Mouse (Mus musculus): ENCODE measurements at regions not wholly inside any gene's neighbourhood (a gene's known extent, or its start where the extent isn't known, plus 50 kb on each side); places are given as distances from the start of the nearest gene placed in this dataset.

- no peak for ATAC-seq (ENCODE audit: low FRiP score, low read depth)
- Histone ChIP-seq H3K9ac (no peak overlapping the region), H3K9me3 (no peaks in the 10 kb centered on the region), H3K36me3 (no peaks in the 10 kb centered on the region), H3K4me1 (replicated peaks) (no peaks in the 10 kb centered on the region), H3K4me2 (no peak overlapping the region), H3K27ac (replicated peaks) (no peak overlapping the region), H3K4me3 (no peak overlapping the region), H3K27me3 (0 out of 2 replicates have a peak, but pooled peaks cover 2% of the 10 kb centered on the region)
- 95% methylated on average over 1 of the region's 1 CpGs for WGBS
These were observed 52.0 kb downstream of the Gm11983 start for GRCm38 (mm10) chr11:6785471-6785870.

GRCm38 (mm10) chr11:6782826-6783225, 54.6 kb downstream of the Gm11983 start:
- H3K36me3 ChIP-seq, result no peaks in the 10 kb centered on the region
- H3K27me3 ChIP-seq, result 0 out of 2 replicates have a peak, but pooled peaks cover 2% of the 10 kb centered on the region
- H3K4me2 ChIP-seq, result no peak overlapping the region
- no peak overlapping the region for H3K9ac ChIP-seq
- H3K4me1 ChIP-seq (replicated peaks), result no peaks in the 10 kb centered on the region
- H3K4me3 ChIP-seq, result no peak overlapping the region
- ATAC-seq (ENCODE audit: low FRiP score, low read depth), result no peak
- no peaks in the 10 kb centered on the region for H3K9me3 ChIP-seq
- 89% methylated on average over 14 of the region's 14 CpGs for WGBS
- H3K27ac ChIP-seq (replicated peaks), result no peak overlapping the region

- 0 out of 2 replicates have a peak, but pooled peaks cover 2% of the 10 kb centered on the region for H3K27me3 ChIP-seq
- no peaks in the 10 kb centered on the region for H3K36me3 ChIP-seq
- no peak overlapping the region for H3K4me2 ChIP-seq
- H3K4me1 ChIP-seq (replicated peaks), result no peaks in the 10 kb centered on the region
- 79% methylated on average over 5 of the region's 5 CpGs for WGBS
- no peaks in the 10 kb centered on the region for H3K9me3 ChIP-seq
- no peak overlapping the region for H3K9ac ChIP-seq
- no peak overlapping the region for H3K27ac ChIP-seq (replicated peaks)
- no peak overlapping the region for H3K4me3 ChIP-seq
- no peak for ATAC-seq (ENCODE audit: low FRiP score, low read depth)
These were observed 57.7 kb downstream of the Gm11983 start for GRCm38 (mm10) chr11:6779752-6780151.

GRCm38 (mm10) chr11:6778596-6779360, 58.7 kb downstream of the Gm11983 start:
- Histone ChIP-seq H3K4me2 (no peak overlapping the region), H3K9me3 (no peaks in the 10 kb centered on the region), H3K36me3 (no peaks in the 10 kb centered on the region), H3K27ac (replicated peaks) (0 out of 2 replicates have a peak overlapping the region, but pooled peaks have one; percentile 5), H3K4me3 (no peak overlapping the region), H3K27me3 (0 out of 2 replicates have a peak, but pooled peaks cover 2% of the 10 kb centered on the region), H3K9ac (no peak overlapping the region), H3K4me1 (replicated peaks) (no peaks in the 10 kb centered on the region)
- no peak for ATAC-seq (ENCODE audit: low FRiP score, low read depth)
- 16% methylated on average over 10 of the region's 10 CpGs for WGBS

GRCm38 (mm10) chr11:6777566-6777965, 59.9 kb downstream of the Gm11983 start:
- ATAC-seq (ENCODE audit: low FRiP score, low read depth), result no peak
- H3K27ac ChIP-seq (replicated peaks), result no peak overlapping the region
- H3K36me3 ChIP-seq, result no peaks in the 10 kb centered on the region
- no peak overlapping the region for H3K4me2 ChIP-seq
- H3K4me1 ChIP-seq (replicated peaks), result no peaks in the 10 kb centered on the region
- no peaks in the 10 kb centered on the region for H3K9me3 ChIP-seq
- H3K4me3 ChIP-seq, result no peak overlapping the region
- no peak overlapping the region for H3K9ac ChIP-seq
- H3K27me3 ChIP-seq, result 0 out of 2 replicates have a peak, but pooled peaks cover 2% of the 10 kb centered on the region
- WGBS, result 88% methylated on average over 1 of the region's 1 CpGs

GRCm38 (mm10) chr11:6774656-6775055, 62.8 kb downstream of the Gm11983 start:
- H3K4me1 ChIP-seq (replicated peaks), result no peaks in the 10 kb centered on the region
- no peaks in the 10 kb centered on the region for H3K9me3 ChIP-seq
- ATAC-seq (ENCODE audit: low FRiP score, low read depth), result no peak
- H3K4me3 ChIP-seq, result no peak overlapping the region
- H3K27me3 ChIP-seq, result no peaks in the 10 kb centered on the region
- H3K4me2 ChIP-seq, result no peak overlapping the region
- no peak overlapping the region for H3K27ac ChIP-seq (replicated peaks)
- H3K36me3 ChIP-seq, result no peaks in the 10 kb centered on the region
- WGBS, result 79% methylated on average over 4 of the region's 4 CpGs
- no peak overlapping the region for H3K9ac ChIP-seq

- H3K9ac ChIP-seq, result no peak overlapping the region
- WGBS, result 89% methylated on average over 5 of the region's 5 CpGs
- H3K36me3 ChIP-seq, result no peaks in the 10 kb centered on the region
- no peak for ATAC-seq (ENCODE audit: low FRiP score, low read depth)
- H3K27ac ChIP-seq (replicated peaks), result no peak overlapping the region
- no peak overlapping the region for H3K4me3 ChIP-seq
- no peaks in the 10 kb centered on the region for H3K4me1 ChIP-seq (replicated peaks)
- no peak overlapping the region for H3K4me2 ChIP-seq
- no peaks in the 10 kb centered on the region for H3K27me3 ChIP-seq
- H3K9me3 ChIP-seq, result no peaks in the 10 kb centered on the region
These were observed 63.5 kb downstream of the Gm11983 start for GRCm38 (mm10) chr11:6773951-6774350.

- H3K4me1 ChIP-seq (replicated peaks), result no peaks in the 10 kb centered on the region
These were observed 64.1 kb downstream of the Gm11983 start for GRCm38 (mm10) chr11:6773364-6773763.

GRCm38 (mm10) chr11:6769437-6769765, 68.1 kb downstream of the Gm11983 start:
- H3K36me3 ChIP-seq, result no peaks in the 10 kb centered on the region
- ATAC-seq (ENCODE audit: low FRiP score, low read depth), result no peak
- H3K4me3 ChIP-seq, result no peak overlapping the region
- H3K4me2 ChIP-seq, result no peak overlapping the region
- no peaks in the 10 kb centered on the region for H3K27me3 ChIP-seq
- H3K4me1 ChIP-seq (replicated peaks), result no peaks in the 10 kb centered on the region
- 83% methylated on average over 7 of the region's 7 CpGs for WGBS
- no peak overlapping the region for H3K27ac ChIP-seq (replicated peaks)
- H3K9me3 ChIP-seq, result no peaks in the 10 kb centered on the region
- no peak overlapping the region for H3K9ac ChIP-seq

More at GRCm38 (mm10) chr11:6773364-6773763, 64.1 kb downstream of the Gm11983 start:
- H3K27ac ChIP-seq (replicated peaks), result no peak overlapping the region
- no peaks in the 10 kb centered on the region for H3K36me3 ChIP-seq
- no peaks in the 10 kb centered on the region for H3K9me3 ChIP-seq
- 16% methylated on average over 1 of the region's 1 CpGs for WGBS
- no peak overlapping the region for H3K4me3 ChIP-seq
- H3K27me3 ChIP-seq, result no peaks in the 10 kb centered on the region
- no peak overlapping the region for H3K9ac ChIP-seq
- ATAC-seq (ENCODE audit: low FRiP score, low read depth), result no peak
- H3K4me2 ChIP-seq, result no peak overlapping the region

- H3K4me2 ChIP-seq, result 0 out of 2 replicates have a peak overlapping the region, but pooled peaks have one; percentile 24
- H3K27me3 ChIP-seq, result no peaks in the 10 kb centered on the region
- 55% methylated on average over 22 of the region's 22 CpGs for WGBS
- H3K4me1 ChIP-seq (replicated peaks), result no peaks in the 10 kb centered on the region
- peak; percentile 71 for ATAC-seq (ENCODE audit: low FRiP score, low read depth)
- H3K9me3 ChIP-seq, result no peaks in the 10 kb centered on the region
- no peak overlapping the region for H3K9ac ChIP-seq
- no peak overlapping the region for H3K4me3 ChIP-seq
- H3K27ac ChIP-seq (replicated peaks), result no peak overlapping the region
- no peaks in the 10 kb centered on the region for H3K36me3 ChIP-seq
These were observed 68.6 kb downstream of the Gm11983 start for GRCm38 (mm10) chr11:6768599-6769436.

- WGBS, result 46% methylated on average over 7 of the region's 7 CpGs
- no peak for ATAC-seq (ENCODE audit: low FRiP score, low read depth)
- H3K27ac ChIP-seq (replicated peaks), result no peak overlapping the region
These were observed 70.7 kb downstream of the Gm11983 start for GRCm38 (mm10) chr11:6766725-6767124.

GRCm38 (mm10) chr11:6765333-6765957, 72.0 kb downstream of the Gm11983 start:
- Histone ChIP-seq H3K27ac (replicated peaks) (no peak overlapping the region), H3K4me3 (no peak overlapping the region), H3K27me3 (no peaks in the 10 kb centered on the region), H3K9me3 (no peaks in the 10 kb centered on the region), H3K4me2 (no peak overlapping the region), H3K9ac (no peak overlapping the region), H3K4me1 (replicated peaks) (peaks cover 9% of the 10 kb centered on the region), H3K36me3 (no peaks in the 10 kb centered on the region)
- no peak for ATAC-seq (ENCODE audit: low FRiP score, low read depth)
- WGBS, result 89% methylated on average over 5 of the region's 5 CpGs

More at GRCm38 (mm10) chr11:6766725-6767124, 70.7 kb downstream of the Gm11983 start:
- Histone ChIP-seq H3K4me3 (no peak overlapping the region), H3K9me3 (no peaks in the 10 kb centered on the region), H3K36me3 (no peaks in the 10 kb centered on the region), H3K27me3 (no peaks in the 10 kb centered on the region), H3K4me1 (replicated peaks) (peaks cover 8% of the 10 kb centered on the region), H3K9ac (no peak overlapping the region), H3K4me2 (no peak overlapping the region)
